Mouse (Mus musculus) cerebellum, adult 2 months (tissue): ENCODE measurements at regions not wholly inside any gene's neighbourhood (a gene's known extent, or its start where the extent isn't known, plus 50 kb on each side); places are given as distances from the start of the nearest gene placed in this dataset.

Experiments
- CTCF ChIP-seq: fragments of 200-500 bp; IDR thresholded peaks from 2 replicates; pipeline ENCODE4 v1.5.1; 2011; ENCODE audit warnings: low read depth, mild to moderate bottlenecking, control low read depth, low read length, moderate library complexity, borderline replicate concordance; ENCODE audit not compliant: insufficient read depth
- POLR2A ChIP-seq: fragments of 200-500 bp; IDR thresholded peaks from 2 replicates; pipeline ENCODE4 v1.6.1; 2011; ENCODE audit warnings: low read length, control low read depth, borderline replicate concordance; ENCODE audit not compliant: insufficient read depth

DNA sequence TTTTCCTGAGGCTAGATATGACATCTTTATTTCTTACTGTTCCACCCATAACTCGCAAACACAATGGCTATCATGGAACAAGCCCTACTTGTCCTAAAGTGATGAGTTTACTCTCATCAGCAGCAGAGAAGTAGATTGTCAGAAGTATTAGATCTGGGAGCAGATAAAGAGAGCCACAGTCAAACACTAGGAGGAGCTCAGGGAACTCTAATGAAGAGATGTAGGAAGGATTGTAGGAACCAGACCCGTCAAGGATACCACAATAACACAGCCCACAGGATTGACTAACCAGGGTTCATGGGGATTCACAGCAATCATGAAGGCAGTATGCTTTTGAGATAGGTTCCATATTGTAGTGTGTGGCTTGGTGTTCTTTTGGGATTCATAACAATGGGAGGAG, 628.5 kb upstream of the 4930452B06Rik start:
- TF ChIP-seq CTCF (no peak), POLR2A (no peak)
